Mouse (Mus musculus) intestine, embryonic 16.5 days (tissue): ENCODE results near the gene Slc38a1. TPM values are rescaled to one million over a fixed set of nuclear protein-coding genes. Genes with fewer than 3 reads are reported as not detected.

Source experiments
- ATAC-seq: fragments of 200-750 bp; cut with Nextera tagmentation; 2 replicates; pipeline ENCODE4 v1.8.0; 2017; ENCODE audit warnings: moderate TSS enrichment, moderate library complexity
- H3K27ac ChIP-seq: fragments of 300-500 bp; sonication (generic); 2 replicates; pipeline ENCODE4 v1.5.1; 2014; ENCODE audit warnings: mild to moderate bottlenecking, low read length
- H3K27me3 ChIP-seq: fragments of 300-500 bp; sonication (generic); replicated peaks from 2 replicates; pipeline ENCODE4 v1.6.1; 2014; ENCODE audit warnings: low read length, control low read depth, mixed read lengths; ENCODE audit not compliant: control insufficient read depth, insufficient read depth
- H3K36me3 ChIP-seq: fragments of 300-500 bp; sonication (generic); 2 replicates; pipeline ENCODE4 v1.6.1; 2014; ENCODE audit warnings: low read length, control low read depth; ENCODE audit not compliant: control insufficient read depth, insufficient read depth
- H3K4me1 ChIP-seq: fragments of 300-500 bp; sonication (generic); 2 replicates; pipeline ENCODE4 v1.6.1; 2014; ENCODE audit warnings: low read length, control low read depth, mixed read lengths; ENCODE audit not compliant: control insufficient read depth, insufficient read depth
- H3K4me2 ChIP-seq: fragments of 300-500 bp; sonication (generic); 2 replicates; pipeline ENCODE4 v1.6.1; 2014; ENCODE audit warnings: low read depth, low read length, control low read depth
- H3K4me3 ChIP-seq: fragments of 300-500 bp; sonication (generic); 2 replicates; pipeline ENCODE4 v1.5.1; 2014; ENCODE audit warnings: mild to moderate bottlenecking, low read length
- H3K9ac ChIP-seq: fragments of 300-500 bp; sonication (generic); 2 replicates; pipeline ENCODE4 v1.6.1; 2014; ENCODE audit warnings: low read depth, low read length
- H3K9me3 ChIP-seq: fragments of 300-500 bp; sonication (generic); 2 replicates; pipeline ENCODE4 v1.6.1; 2016; ENCODE audit warnings: low read length, control low read depth; ENCODE audit not compliant: control insufficient read depth
- WGBS: fragments of 180-500 bp; shearing (Covaris S2); extraction: QIAGEN DNeasy Blood & Tissue Kit; methylation state at CpG from one replicate; pipeline ENCODE4 v1.1.7; 2014; 5-methylcytosine and 5-hydroxymethylcytosine counted together
- polyA plus RNA-seq: library from polyadenylated mRNA; unstranded; fragments of >200 nt; fragmentation: Nextera tagmentation; extraction: Ambion mirVana; gene quantifications from 2 replicates; pipeline ENCODE4 v1.2.1, GENCODE M21; 2015

The Slc38a1 gene
- polyA plus RNA-seq, 1 experiment from 2014 or later = 116 TPM

DNA sequence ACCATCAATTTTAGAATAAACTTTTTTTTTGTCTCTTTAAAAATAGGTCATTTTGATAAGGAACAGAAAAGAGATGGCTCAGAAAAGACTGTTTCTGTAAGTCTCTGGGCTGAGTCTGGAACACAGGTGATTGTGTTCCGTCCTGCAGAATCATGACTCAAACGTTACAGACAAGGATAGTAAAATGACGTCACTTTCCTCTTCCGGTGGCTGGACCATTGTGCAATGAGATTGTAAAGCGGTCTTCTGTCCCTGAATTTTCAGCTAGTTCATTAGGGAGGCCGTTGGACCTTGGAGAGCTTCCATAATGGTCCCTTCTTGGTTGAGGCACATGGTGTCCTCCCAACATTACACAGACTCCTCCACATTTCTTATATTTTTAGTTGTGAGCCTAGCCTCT, 27.0 kb upstream of the Slc38a1 start:
- 70% methylated on average over 6 of the region's 6 CpGs for WGBS
- Histone ChIP-seq H3K27me3 (no peaks in the 10 kb centered on the region), H3K9me3 (no peaks in the 10 kb centered on the region), H3K4me1 (peaks cover 9% of the 10 kb centered on the region; the same call in 1 of the 2 replicates), H3K4me2 (no peak overlapping the region), H3K36me3 (no peaks in the 10 kb centered on the region), H3K27ac (no peak overlapping the region), H3K4me3 (no peak overlapping the region), H3K9ac (no peak overlapping the region)
- ATAC-seq = no peak

DNA sequence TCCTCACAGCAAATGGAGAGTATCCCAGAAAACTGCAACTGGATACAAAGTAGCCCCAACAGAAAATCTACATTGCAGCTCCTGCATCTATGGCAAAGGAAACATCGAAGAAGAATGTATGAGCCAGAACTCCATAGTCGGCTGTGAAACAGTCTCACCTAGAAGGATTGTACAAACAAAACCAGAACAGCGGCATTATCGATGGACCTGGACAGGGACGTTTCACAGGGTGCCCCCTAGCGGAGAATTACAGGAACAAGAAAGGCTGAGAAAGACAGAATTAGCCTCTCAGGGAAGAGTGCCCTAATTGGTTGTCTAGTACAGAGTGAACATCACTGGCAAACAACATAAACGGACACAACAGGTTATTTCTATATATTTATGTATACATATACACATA, 23.9 kb upstream of the Slc38a1 start:
- H3K27me3 ChIP-seq = no peaks in the 10 kb centered on the region
- H3K9ac ChIP-seq = no peak overlapping the region
- H3K4me1 ChIP-seq = peaks cover 6% of the 10 kb centered on the region; the same call in 1 of the 2 replicates
- 4% methylated on average over 7 of the region's 7 CpGs for WGBS
- peak overlapping the region; percentile 50 for H3K4me2 ChIP-seq
- no peaks in the 10 kb centered on the region for H3K9me3 ChIP-seq
- no peaks in the 10 kb centered on the region for H3K36me3 ChIP-seq
- ATAC-seq = peak; percentile 68
- H3K4me3 ChIP-seq = peak overlapping the region; percentile 21; the same call in 1 of the 2 replicates
- no peak overlapping the region for H3K27ac ChIP-seq

DNA sequence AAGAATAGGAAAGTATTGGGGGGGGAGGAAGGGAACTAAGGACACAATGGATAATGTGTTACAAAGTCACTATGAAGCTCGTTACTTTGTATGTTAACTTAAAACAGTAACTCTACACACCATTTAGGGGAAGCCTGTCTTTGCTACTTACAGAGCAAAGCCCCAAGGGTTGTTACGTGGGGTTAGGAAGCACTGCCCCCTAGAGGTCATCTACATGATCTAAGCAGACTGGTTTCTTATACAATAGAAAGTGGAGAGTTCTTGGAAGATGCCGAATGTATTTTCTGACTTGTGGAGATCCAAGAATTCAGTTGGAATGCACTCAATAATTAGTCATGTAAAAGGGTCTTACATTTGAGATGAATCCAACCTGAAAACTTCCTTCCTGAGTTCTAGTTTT, 23.2 kb upstream of the Slc38a1 start:
- peak; percentile 83 for ATAC-seq
- H3K4me1 ChIP-seq = peaks cover 6% of the 10 kb centered on the region; the same call in 1 of the 2 replicates
- H3K27ac ChIP-seq = no peak overlapping the region
- no peak overlapping the region for H3K4me3 ChIP-seq
- no peaks in the 10 kb centered on the region for H3K36me3 ChIP-seq
- 7% methylated on average over 3 of the region's 3 CpGs for WGBS
- no peak overlapping the region for H3K9ac ChIP-seq
- H3K27me3 ChIP-seq = no peaks in the 10 kb centered on the region
- H3K4me2 ChIP-seq = peak overlapping the region; percentile 50
- H3K9me3 ChIP-seq = no peaks in the 10 kb centered on the region

DNA sequence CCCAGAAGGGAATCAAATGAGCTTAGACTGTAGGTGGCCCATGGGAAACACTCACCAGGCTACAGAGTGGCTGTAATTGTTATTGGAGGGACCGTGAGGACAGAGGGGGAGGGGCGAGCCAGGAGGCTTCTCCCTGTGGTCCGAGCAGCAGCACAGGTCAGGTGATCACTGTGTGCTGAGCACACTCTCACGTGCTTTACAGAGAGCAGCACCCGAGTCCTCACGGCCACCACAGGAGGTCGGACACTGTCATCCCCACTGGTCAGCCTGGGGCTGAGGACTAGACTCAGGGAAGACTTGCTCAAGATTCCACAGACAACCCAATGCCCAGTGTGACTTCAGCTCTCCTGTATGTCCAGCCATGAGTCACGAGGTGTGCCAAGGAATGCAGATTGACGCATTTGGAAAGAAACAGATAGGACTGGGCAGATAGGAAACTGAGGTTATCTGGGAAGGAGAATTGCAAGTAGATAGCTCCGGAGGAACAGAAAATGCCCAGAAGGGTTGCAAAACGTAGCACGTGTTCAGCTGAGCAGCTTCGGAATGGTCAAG, 18.0 kb upstream of the Slc38a1 start:
- Histone ChIP-seq H3K4me1 (0 out of 2 replicates have a peak, but pooled peaks cover 5% of the 10 kb centered on the region), H3K36me3 (no peaks in the 10 kb centered on the region), H3K4me3 (no peak overlapping the region), H3K9ac (peak overlapping the region; percentile 43; the same call in 1 of the 2 replicates), H3K27ac (peak overlapping the region; percentile 67; the same call in 1 of the 2 replicates), H3K4me2 (peak overlapping the region; percentile 27), H3K9me3 (no peaks in the 10 kb centered on the region), H3K27me3 (no peaks in the 10 kb centered on the region)
- 0 out of 2 replicates have a peak, but pooled peaks have one; percentile 15 for ATAC-seq
- 45% methylated on average over 13 of the region's 13 CpGs for WGBS

DNA sequence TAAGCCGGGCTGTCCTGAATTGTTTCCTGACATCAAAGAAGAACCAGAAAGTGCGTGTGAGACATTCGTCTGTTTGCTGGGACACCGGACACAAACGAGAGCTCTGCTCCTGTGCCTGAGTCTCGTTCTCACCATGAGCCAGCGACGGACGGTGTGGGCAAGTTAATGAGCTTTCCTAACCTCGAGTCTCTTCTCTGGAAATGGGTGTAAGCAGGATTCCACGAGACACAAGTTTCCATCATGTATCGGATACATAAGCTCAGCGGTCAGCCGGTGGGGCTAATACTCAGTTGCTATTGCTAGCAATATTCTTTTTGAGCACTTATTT, 15.5 kb upstream of the Slc38a1 start:
- Histone ChIP-seq H3K27me3 (no peaks in the 10 kb centered on the region), H3K36me3 (no peaks in the 10 kb centered on the region), H3K4me1 (0 out of 2 replicates have a peak, but pooled peaks cover 8% of the 10 kb centered on the region), H3K4me2 (peak overlapping the region; percentile 54), H3K4me3 (peak overlapping the region; percentile 42), H3K27ac (peak overlapping the region; percentile 88), H3K9me3 (no peaks in the 10 kb centered on the region), H3K9ac (peak overlapping the region; percentile 61)
- ATAC-seq = no peak
- WGBS = 45% methylated on average over 14 of the region's 14 CpGs

DNA sequence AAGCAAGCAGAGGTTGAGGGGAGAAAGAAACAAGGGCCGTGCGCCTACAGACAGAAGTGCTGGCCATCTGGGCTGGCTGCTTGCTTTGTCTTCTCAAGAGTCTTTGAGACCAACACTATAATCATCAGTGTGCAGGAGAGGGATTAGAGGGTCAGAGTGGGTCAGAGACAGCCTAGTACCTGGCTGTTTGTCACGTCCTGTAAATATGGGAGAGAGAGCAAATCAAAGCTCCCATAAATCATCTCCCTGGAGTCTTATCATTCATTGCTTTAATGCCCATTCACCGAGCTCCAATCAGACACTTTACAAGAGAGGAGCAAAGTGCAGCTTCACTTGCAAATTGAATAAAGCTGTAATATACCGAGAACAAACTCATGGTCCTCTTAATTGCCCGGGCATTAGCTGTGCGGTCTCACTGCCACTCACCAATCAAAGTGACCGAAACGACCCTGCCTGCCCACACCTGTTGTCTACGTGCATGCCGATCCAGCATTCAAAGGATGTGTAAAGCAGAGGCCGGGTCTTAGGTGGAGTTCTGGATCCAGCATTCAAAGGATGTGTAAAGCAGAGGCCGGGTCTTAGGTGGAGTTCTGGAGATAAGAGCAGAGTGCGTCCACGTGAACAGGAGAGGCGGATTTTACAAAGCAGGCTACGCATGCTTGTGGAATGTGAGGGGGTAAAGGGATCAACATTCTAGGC, 15.0 kb upstream of the Slc38a1 start:
- Histone ChIP-seq H3K36me3 (no peaks in the 10 kb centered on the region), H3K4me2 (peak overlapping the region; percentile 54), H3K4me1 (0 out of 2 replicates have a peak, but pooled peaks cover 8% of the 10 kb centered on the region), H3K27ac (peak overlapping the region; percentile 88), H3K27me3 (no peaks in the 10 kb centered on the region), H3K9me3 (no peaks in the 10 kb centered on the region), H3K4me3 (peak overlapping the region; percentile 42), H3K9ac (peak overlapping the region; percentile 61; the same call in 1 of the 2 replicates)
- 42% methylated on average over 17 of the region's 17 CpGs for WGBS
- peak; percentile 91 for ATAC-seq

DNA sequence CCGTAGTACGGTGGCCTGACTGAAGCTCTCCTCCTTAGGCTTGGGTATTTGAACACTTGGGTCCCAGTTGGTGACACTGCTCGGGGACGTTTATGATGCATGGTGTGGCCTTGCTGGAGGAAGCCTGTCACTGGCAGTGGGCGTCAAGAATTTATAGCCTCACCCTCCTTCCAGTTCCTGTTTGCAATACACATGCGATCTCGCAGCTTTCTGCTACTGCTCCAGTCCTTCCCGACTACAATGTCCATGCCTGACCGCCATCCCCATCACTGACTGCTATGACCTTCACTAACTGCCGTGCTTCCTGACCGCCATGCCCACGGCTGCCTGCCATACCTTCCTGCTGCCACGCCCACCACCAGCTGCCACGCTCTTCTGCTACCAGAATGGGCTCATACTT, 12.8 kb upstream of the Slc38a1 start:
- whole genome bisulfite sequencing = 78% methylated on average over 14 of the region's 14 CpGs
- Histone ChIP-seq H3K4me2 (no peak overlapping the region), H3K27me3 (no peaks in the 10 kb centered on the region), H3K9me3 (no peaks in the 10 kb centered on the region), H3K4me1 (0 out of 2 replicates have a peak, but pooled peaks cover 6% of the 10 kb centered on the region), H3K4me3 (no peak overlapping the region), H3K36me3 (no peaks in the 10 kb centered on the region), H3K9ac (no peak overlapping the region), H3K27ac (no peak overlapping the region)
- ATAC-seq = no peak

DNA sequence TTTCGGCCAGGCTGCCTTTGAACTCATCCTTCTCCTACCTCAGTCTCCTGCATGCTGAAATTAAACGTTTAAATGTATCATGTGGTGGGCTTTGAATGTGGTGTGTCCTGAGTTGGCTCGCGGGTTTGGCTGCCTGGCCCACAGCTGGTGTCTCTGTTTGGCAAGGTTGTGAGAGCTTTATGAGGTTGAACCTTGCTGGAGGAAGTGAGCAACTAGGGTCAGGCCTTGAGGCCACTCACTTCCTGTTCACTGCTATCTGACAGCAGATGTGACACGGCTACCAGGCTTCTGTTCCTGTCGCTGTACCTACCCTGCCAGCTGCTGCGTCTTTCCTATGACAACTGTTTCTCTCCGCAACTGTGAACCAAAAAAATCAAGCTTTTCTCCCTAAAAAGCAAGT, 12.0 kb upstream of the Slc38a1 start:
- Histone ChIP-seq H3K36me3 (no peaks in the 10 kb centered on the region), H3K9ac (no peak overlapping the region), H3K4me1 (0 out of 2 replicates have a peak, but pooled peaks cover 4% of the 10 kb centered on the region), H3K27me3 (no peaks in the 10 kb centered on the region), H3K27ac (no peak overlapping the region), H3K4me3 (no peak overlapping the region), H3K4me2 (no peak overlapping the region), H3K9me3 (no peaks in the 10 kb centered on the region)
- no peak for ATAC-seq
- WGBS = 54% methylated on average over 8 of the region's 8 CpGs

DNA sequence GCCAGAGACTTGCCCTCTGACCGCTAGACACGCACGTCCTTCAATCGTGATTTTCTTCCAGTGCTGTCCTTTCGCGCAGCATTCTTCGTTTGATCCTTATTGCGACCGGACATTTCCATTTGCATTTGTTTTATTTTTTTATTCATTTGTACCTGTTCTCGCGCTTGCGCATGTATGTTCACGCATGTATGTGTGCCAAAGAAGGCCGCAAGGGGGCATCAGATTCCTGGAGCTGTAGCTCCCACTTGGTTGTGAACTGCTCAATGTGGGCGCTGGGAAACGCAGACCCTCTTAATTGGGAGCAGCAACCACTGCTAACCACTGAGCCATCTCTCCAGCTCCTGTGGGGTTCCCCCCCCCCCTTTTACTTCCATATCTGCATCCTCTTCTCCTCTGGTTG, 10.3 kb upstream of the Slc38a1 start:
- H3K4me2 ChIP-seq = no peak overlapping the region
- no peak overlapping the region for H3K27ac ChIP-seq
- WGBS = 93% methylated on average over 16 of the region's 16 CpGs
- H3K4me3 ChIP-seq = no peak overlapping the region
- H3K4me1 ChIP-seq = 0 out of 2 replicates have a peak, but pooled peaks cover 4% of the 10 kb centered on the region
- no peak for ATAC-seq
- no peaks in the 10 kb centered on the region for H3K27me3 ChIP-seq
- H3K9ac ChIP-seq = no peak overlapping the region
- no peaks in the 10 kb centered on the region for H3K9me3 ChIP-seq
- H3K36me3 ChIP-seq = no peaks in the 10 kb centered on the region
